Mouse (Mus musculus) kidney, adult 2 months (tissue): ENCODE data around the gene Vwa5a.

Source experiments
- CTCF ChIP-seq: fragments of 200-500 bp; conservative IDR thresholded peaks from 2 replicates; pipeline ENCODE4 v1.5.1; 2011; ENCODE audit warnings: low read depth, mild to moderate bottlenecking, control low read depth, low read length, moderate library complexity, mixed read lengths; ENCODE audit not compliant: insufficient read depth, insufficient read length
- POLR2A ChIP-seq: fragments of 200-500 bp; IDR thresholded peaks from one replicate; pipeline ENCODE4 v1.6.1; 2011; ENCODE audit warnings: low read depth, low read length, control low read depth

- no peak for TF ChIP-seq CTCF
- no peak for TF ChIP-seq POLR2A
Measured at GRCm38 (mm10) chr9:38744619-38745315, 26.7 kb downstream of the Vwa5a start.
